Mouse (Mus musculus) midbrain, embryonic 14.5 days (tissue): Measurements from ENCODE around the gene Espnl. TPM values are rescaled to one million over a fixed set of nuclear protein-coding genes. Genes with fewer than 3 reads are reported as not detected.

Source experiments
- ATAC-seq: fragments of 200-750 bp; cut with Nextera tagmentation; 2 replicates; pipeline ENCODE4 v1.8.0; 2017; ENCODE audit warnings: moderate number of reproducible peaks, moderate library complexity; ENCODE audit not compliant: low FRiP score, low TSS enrichment
- DNase-seq: peaks from one replicate; pipeline ENCODE4 v3.0.0-alpha.2; 2015
- H3K27ac ChIP-seq: fragments of 300-500 bp; sonication (generic); replicated peaks from 2 replicates; pipeline ENCODE4 v1.5.1; 2014; ENCODE audit warnings: mild to moderate bottlenecking, low read depth, low read length, moderate library complexity
- H3K27me3 ChIP-seq: fragments of 300-500 bp; sonication (generic); 2 replicates; pipeline ENCODE4 v1.6.1; 2014; ENCODE audit warnings: low read length, control low read depth, mixed read lengths; ENCODE audit not compliant: control insufficient read depth, insufficient read depth
- H3K36me3 ChIP-seq: fragments of 300-500 bp; sonication (generic); 2 replicates; pipeline ENCODE4 v1.6.1; 2014; ENCODE audit warnings: low read length, control low read depth; ENCODE audit not compliant: control insufficient read depth, insufficient read depth
- H3K4me1 ChIP-seq: fragments of 300-500 bp; sonication (generic); 2 replicates; pipeline ENCODE4 v1.6.1; 2014; ENCODE audit warnings: mild to moderate bottlenecking, antibody characterized with exemption, low read length, control low read depth; ENCODE audit not compliant: control insufficient read depth, insufficient read depth
- H3K4me2 ChIP-seq: fragments of 300-500 bp; sonication (generic); 2 replicates; pipeline ENCODE4 v1.6.1; 2014; ENCODE audit warnings: mild to moderate bottlenecking, low read length, moderate library complexity
- H3K4me3 ChIP-seq: fragments of 300-500 bp; sonication (generic); replicated peaks from 2 replicates; pipeline ENCODE4 v1.5.1; 2014; ENCODE audit warnings: low read depth, low read length
- H3K9ac ChIP-seq: fragments of 300-500 bp; sonication (generic); replicated peaks from 2 replicates; pipeline ENCODE4 v1.6.1; 2014; ENCODE audit warnings: mild to moderate bottlenecking, low read length, moderate library complexity
- H3K9me3 ChIP-seq: fragments of 300-500 bp; sonication (generic); 2 replicates; pipeline ENCODE4 v1.6.1; 2016; ENCODE audit warnings: low read length, control low read depth, mixed read lengths; ENCODE audit not compliant: control insufficient read depth
- WGBS: fragments of 180-500 bp; shearing (Covaris S2); extraction: QIAGEN DNeasy Blood & Tissue Kit; methylation state at CpG from one replicate; pipeline ENCODE4 v1.1.7; 2014; 5-methylcytosine and 5-hydroxymethylcytosine counted together
- polyA plus RNA-seq: library from polyadenylated mRNA; unstranded; fragments of >200 nt; fragmentation: Nextera tagmentation; extraction: Ambion mirVana; gene quantifications from 2 replicates; pipeline ENCODE4 v1.2.1, GENCODE M21; 2014

Gene Espnl
- polyA plus RNA-seq, 1 experiment from 2014 or later = 0.11 TPM

DNA sequence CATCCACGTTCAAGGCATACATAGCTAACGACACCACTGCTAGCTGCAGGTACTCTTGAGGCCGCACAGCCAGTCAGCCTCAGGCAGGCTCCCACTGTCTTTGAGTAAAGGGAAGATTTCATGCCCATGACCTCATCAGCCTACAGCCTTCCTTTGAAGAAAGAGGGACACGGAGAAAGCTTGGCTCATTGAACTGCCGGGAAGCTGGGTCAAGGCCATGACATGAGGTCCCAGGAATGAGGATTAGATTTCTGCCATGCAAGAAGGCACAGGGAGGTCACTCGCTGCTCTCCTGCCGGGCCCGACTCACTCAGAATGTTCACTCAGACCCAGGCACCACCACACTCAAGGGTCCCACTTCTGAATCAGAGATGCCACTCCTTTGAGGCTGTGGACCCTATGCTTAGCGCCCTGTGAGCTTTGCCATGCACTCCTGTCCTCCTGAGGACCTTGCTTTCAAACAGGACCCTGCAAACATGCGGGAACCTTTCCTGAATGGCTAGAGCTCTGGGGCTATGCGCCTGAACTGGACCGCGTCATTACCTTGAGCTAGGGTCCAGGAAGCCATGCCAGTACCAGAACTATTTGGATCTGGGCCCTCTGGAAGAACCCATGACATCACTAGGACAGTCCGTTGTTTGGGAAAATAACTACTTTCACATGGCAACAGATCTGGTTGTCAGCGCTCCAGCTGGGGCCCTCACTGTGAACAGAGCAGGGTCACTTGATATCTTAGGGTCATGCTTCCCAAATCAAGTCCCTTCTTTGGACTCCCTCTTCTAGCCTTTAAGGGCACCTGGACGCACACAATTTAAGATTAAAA lies 43.2 kb downstream of the Espnl start:
- 94% methylated on average over 16 of the region's 16 CpGs for WGBS

DNA sequence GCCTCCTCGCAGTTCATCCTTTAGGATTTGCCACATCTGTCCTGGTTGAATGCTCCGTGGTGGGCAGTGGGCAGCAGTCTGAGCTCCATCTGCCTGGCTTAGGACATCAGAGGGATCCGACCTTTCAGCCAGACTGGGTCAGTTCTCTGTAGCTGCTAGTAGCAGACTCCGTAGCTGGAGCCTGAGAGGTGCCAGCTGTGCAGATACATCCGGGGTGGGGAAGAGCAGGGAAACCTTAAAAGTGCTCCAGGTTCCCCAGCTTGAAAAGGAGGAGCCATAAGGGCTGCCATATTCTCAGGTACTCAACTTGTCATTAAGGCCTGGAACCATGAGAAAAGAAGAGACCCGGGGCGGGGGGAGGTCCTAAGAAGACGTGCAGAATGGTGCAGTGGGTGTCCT lies 43.9 kb downstream of the Espnl start:
- H3K4me3 ChIP-seq = peak overlapping the region; percentile 39; the same call in 1 of the 2 replicates
- WGBS = 29% methylated on average over 8 of the region's 8 CpGs
- H3K27ac ChIP-seq = no peak overlapping the region
- peaks cover 11% of the 10 kb centered on the region; the same call in 1 of the 2 replicates for H3K27me3 ChIP-seq
- ATAC-seq (no peak), DNase-seq (no peak)
- peaks cover 4% of the 10 kb centered on the region; the same call in 1 of the 2 replicates for H3K4me1 ChIP-seq
- H3K9me3 ChIP-seq = no peaks in the 10 kb centered on the region
- no peak overlapping the region; the same call in 1 of the 2 replicates for H3K9ac ChIP-seq
- H3K36me3 ChIP-seq = peaks cover 10% of the 10 kb centered on the region
- peak overlapping the region; percentile 64 for H3K4me2 ChIP-seq

More for the DNA sequence above, 43.2 kb downstream of the Espnl start:
- DNase-seq = no peak
- Histone ChIP-seq H3K4me2 (no peak overlapping the region), H3K27me3 (peaks cover 11% of the 10 kb centered on the region; the same call in 1 of the 2 replicates), H3K9ac (no peak overlapping the region), H3K27ac (no peak overlapping the region), H3K4me1 (peaks cover 4% of the 10 kb centered on the region; the same call in 1 of the 2 replicates), H3K36me3 (peaks cover 3% of the 10 kb centered on the region), H3K9me3 (no peaks in the 10 kb centered on the region), H3K4me3 (no peak overlapping the region)
- ATAC-seq = no peak

DNA sequence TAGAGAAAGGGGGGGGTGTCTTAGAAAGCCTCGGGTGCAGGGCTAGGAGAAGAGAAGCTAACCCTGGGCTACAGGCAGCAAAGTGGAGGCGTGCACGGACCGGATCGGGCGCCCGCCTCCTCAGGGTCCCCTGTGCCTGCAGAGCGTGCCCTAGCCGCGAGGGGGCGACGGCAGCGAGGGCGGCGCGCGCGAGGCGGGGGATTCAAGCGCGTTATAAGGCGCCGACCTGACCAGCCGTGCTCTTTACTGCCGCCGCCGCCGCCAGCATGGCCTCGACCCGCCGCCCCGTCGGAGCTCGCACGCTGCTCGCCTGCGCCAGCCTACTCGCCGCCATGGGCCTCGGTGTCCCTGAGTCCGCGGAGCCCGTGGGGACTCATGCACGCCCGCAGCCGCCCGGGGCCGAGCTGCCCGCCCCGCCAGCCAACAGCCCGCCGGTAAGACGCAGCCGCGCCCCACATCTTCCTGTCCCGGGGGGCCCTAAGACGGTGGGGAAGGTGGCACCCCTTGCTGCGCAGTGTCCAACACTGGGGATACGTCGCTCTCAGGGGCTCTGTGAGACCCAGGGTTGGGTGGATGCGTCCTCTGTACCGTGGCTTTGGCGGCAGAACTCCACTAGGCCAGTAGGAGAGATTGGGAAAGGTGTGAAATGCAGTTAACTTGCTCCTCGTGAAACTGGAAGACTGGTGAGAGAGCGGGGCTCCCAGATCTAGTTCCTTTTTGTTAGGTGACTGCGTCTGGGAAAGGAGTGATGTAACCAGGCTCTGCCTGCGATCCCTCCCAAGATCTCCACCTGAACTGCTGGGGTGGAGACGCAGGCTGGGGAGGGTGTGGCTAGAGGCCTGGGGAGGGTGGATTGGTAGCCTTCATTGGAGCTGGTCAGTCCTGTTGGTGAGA lies 44.6 kb downstream of the Espnl start, which contains the start of gene Erfe:
Gene Erfe (plus strand): TSS at position 216 of the 894 bp plus-strand sequence.
- WGBS = 1% methylated on average over 68 of the region's 68 CpGs
- peak; percentile 41; the same call in 1 of the 2 replicates for ATAC-seq
- H3K4me1 ChIP-seq = peaks cover 4% of the 10 kb centered on the region; the same call in 1 of the 2 replicates
- peak within 1 kb of the TSS; percentile 64 for H3K4me2 ChIP-seq
- peaks cover 16% of the 10 kb centered on the region for H3K36me3 ChIP-seq
- H3K27me3 ChIP-seq = peaks cover 11% of the 10 kb centered on the region; the same call in 1 of the 2 replicates
- H3K9ac ChIP-seq = no peak within 1 kb of the TSS; the same call in 1 of the 2 replicates
- no peak within 1 kb of the TSS for H3K27ac ChIP-seq
- peak; percentile 70 for DNase-seq
- H3K9me3 ChIP-seq = no peaks in the 10 kb centered on the region
- H3K4me3 ChIP-seq = peak within 1 kb of the TSS; percentile 39

GRCm38 (mm10) chr1:91367295-91367694 lies 45.4 kb downstream of the Espnl start:
- no peak for ATAC-seq
- H3K4me1 ChIP-seq = peaks cover 4% of the 10 kb centered on the region; the same call in 1 of the 2 replicates
- no peak overlapping the region for H3K4me3 ChIP-seq
- no peak for DNase-seq
- 98% methylated on average over 3 of the region's 3 CpGs for WGBS
- no peak overlapping the region for H3K4me2 ChIP-seq
- no peak overlapping the region for H3K9ac ChIP-seq
- peaks cover 24% of the 10 kb centered on the region for H3K36me3 ChIP-seq
- no peak overlapping the region for H3K27ac ChIP-seq
- no peaks in the 10 kb centered on the region for H3K9me3 ChIP-seq
- H3K27me3 ChIP-seq = peaks cover 11% of the 10 kb centered on the region; the same call in 1 of the 2 replicates

- ATAC-seq (no peak), DNase-seq (no peak)
- Histone ChIP-seq H3K27me3 (peaks cover 11% of the 10 kb centered on the region; the same call in 1 of the 2 replicates), H3K27ac (no peak overlapping the region), H3K36me3 (peaks cover 45% of the 10 kb centered on the region), H3K4me2 (no peak overlapping the region), H3K9ac (no peak overlapping the region), H3K4me1 (peaks cover 4% of the 10 kb centered on the region; the same call in 1 of the 2 replicates), H3K9me3 (no peaks in the 10 kb centered on the region), H3K4me3 (no peak overlapping the region)
- 70% methylated on average over 4 of the region's 4 CpGs for WGBS
Measured at GRCm38 (mm10) chr1:91369408-91369807, 47.5 kb downstream of the Espnl start.

GRCm38 (mm10) chr1:91370055-91370454 lies 48.2 kb downstream of the Espnl start:
- Histone ChIP-seq H3K27me3 (peaks cover 11% of the 10 kb centered on the region; the same call in 1 of the 2 replicates), H3K4me2 (no peak overlapping the region), H3K9ac (no peak overlapping the region), H3K27ac (no peak overlapping the region), H3K4me3 (no peak overlapping the region), H3K4me1 (peaks cover 4% of the 10 kb centered on the region; the same call in 1 of the 2 replicates), H3K36me3 (peaks cover 52% of the 10 kb centered on the region), H3K9me3 (no peaks in the 10 kb centered on the region)
- no peak for ATAC-seq
- WGBS = 91% methylated on average over 23 of the region's 23 CpGs
- DNase-seq = no peak

- H3K4me3 ChIP-seq = no peak overlapping the region
- 92% methylated on average over 6 of the region's 6 CpGs for WGBS
- H3K4me2 ChIP-seq = no peak overlapping the region
- H3K4me1 ChIP-seq = no peaks in the 10 kb centered on the region
- H3K27ac ChIP-seq = no peak overlapping the region
- no peaks in the 10 kb centered on the region for H3K27me3 ChIP-seq
- H3K36me3 ChIP-seq = peaks cover 85% of the 10 kb centered on the region
- DNase-seq (no peak), ATAC-seq (no peak)
- H3K9me3 ChIP-seq = no peaks in the 10 kb centered on the region
- H3K9ac ChIP-seq = no peak overlapping the region
Measured at GRCm38 (mm10) chr1:91373414-91373835, 51.5 kb downstream of the Espnl start.

DNA sequence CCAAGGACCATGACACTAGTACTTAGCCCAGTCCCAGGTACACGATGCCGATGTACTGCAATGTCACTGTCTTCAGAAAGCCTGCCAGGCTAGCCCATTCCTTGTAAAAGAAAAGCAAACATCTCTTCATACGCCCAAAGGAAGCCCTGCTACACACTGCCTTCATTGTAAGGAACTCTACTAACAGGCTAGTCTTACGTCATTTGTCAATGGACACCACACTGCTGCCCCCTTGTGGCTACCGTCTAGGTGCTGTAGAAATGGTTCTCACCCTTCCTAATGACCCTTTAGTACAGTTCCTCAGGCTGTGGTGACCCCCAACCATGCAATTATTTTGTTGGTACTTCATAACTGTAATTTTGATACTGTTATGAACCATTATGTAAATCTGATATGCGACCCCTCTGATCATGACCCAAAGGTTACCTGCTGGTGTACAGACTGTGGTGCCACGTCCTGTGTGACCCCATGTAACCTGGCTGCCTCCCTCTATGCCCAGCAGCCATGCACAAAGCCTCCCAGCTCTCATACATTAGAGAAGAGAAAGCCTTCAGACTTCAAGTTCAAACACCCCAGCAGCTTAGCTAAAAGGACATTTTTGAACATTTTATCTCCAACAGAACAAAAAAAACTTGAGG lies 58.7 kb downstream of the Espnl start:
- no peak overlapping the region for H3K4me2 ChIP-seq
- no peak overlapping the region for H3K9ac ChIP-seq
- H3K27ac ChIP-seq = no peak overlapping the region
- WGBS = 62% methylated on average over 7 of the region's 7 CpGs
- DNase-seq (peak; percentile 91), ATAC-seq (no peak; the same call in 1 of the 2 replicates)
- peaks cover 94% of the 10 kb centered on the region for H3K36me3 ChIP-seq
- no peaks in the 10 kb centered on the region for H3K9me3 ChIP-seq
- H3K4me3 ChIP-seq = no peak overlapping the region
- no peaks in the 10 kb centered on the region for H3K27me3 ChIP-seq
- H3K4me1 ChIP-seq = no peaks in the 10 kb centered on the region
